Mouse (Mus musculus): Measurements from ENCODE around the gene Gm28308. TPM values are rescaled to one million over a fixed set of nuclear protein-coding genes. Genes with fewer than 3 reads are reported as not detected.

Gene Gm28308
- polyA plus RNA-seq, 1 experiment from 2014 or later: not detected

DNA sequence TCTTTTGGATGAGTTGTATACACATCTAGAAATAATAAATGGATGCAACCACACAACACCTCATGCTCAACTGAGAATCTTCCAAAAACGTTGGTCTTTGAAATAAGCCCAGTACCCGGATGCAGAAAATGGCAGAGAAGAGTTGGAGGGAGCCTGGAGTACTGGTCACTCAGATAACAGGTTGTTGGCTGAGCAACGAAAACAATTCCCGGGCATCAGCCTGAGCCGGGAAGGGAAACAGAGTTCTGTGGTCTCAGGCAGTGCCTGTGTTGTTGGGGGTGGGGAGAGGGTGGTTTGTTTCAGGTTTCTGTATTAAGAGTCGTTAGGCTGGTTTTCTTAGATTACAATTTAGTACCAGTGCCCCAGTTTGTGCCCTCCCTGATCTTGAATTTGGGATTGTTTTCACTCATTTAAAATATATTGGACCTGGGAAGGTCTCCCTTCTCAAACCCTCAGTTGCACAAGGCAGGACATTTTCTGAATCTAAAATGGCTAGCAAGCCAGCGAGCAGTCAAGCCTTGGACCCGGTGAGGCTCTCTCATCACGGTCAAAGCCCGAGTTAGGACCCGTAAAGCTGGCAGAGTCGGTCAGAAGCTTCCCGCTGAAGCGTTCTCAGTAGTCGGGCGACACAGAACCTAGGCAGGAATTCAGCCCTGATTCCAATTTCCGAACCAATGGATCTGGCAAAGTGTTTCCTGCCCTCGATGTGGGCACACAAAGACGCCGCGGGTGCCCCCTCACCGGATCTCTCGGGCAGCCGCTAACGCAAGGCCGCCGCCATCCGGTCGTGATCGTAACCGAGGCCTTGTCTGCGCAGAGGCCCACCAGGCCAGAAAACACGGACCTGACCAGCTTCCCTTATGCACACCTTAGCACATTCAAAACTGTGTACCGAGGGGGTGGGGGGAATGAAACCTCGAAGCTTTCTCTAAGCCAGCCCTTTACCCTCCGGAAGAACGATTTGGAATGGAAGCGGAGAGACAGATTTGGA is 15.6 kb upstream of the Gm28308 start:
- Histone ChIP-seq H3K27ac (replicated peaks) (no peak overlapping the region), H3K9me3 (replicated peaks) (no peaks in the 10 kb centered on the region), H3K27me3 (peaks cover 95% of the 10 kb centered on the region), H3K9ac (no peak overlapping the region), H3K4me2 (replicated peaks) (no peak overlapping the region), H3K36me3 (no peaks in the 10 kb centered on the region), H3K4me3 (replicated peaks) (no peak overlapping the region), H3K4me1 (peaks cover 19% of the 10 kb centered on the region)
- 2% methylated on average over 38 of the region's 38 CpGs for WGBS
- no peak for ATAC-seq (ENCODE audit: insufficient number of reproducible peaks, low FRiP score, low TSS enrichment, low read depth)

DNA sequence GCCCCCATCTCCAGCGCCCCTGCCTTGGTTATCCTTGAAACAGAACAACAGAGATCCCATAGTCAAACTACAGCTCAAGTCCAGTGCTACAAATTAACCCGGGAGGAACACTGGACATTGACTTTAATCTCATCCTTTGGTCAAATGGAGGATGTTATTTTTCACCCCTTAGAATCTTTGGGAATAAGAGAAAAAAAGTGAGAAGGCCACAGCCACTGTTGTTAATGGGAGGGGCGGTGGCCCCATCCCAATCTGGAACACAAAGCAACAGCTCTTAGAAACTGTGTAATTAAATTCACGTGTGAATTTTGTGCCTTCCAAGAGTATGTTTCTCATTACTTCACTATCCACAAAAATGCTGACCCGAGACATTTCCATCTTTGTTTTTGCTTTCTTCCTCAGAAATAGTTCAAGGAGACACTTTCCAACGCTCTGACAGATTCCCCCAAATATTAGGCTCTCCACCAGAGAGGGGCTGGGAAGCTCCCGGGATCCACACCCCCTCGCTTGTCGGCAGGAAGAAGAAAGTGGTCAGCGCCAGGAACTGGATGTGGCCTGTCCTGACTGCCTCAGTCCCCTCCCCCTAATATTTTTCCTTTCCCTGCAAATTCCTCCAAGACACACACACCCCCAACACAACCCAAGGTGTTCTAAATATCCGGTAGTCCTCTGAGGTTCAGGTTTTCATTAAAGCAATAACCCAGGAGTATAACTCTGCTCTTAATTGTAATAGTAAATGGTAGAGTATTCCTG is 14.5 kb upstream of the Gm28308 start:
- no peak overlapping the region for H3K27ac ChIP-seq (replicated peaks)
- H3K27me3 ChIP-seq: peaks cover 95% of the 10 kb centered on the region
- 3% methylated on average over 11 of the region's 11 CpGs for WGBS
- H3K36me3 ChIP-seq: no peaks in the 10 kb centered on the region
- peaks cover 18% of the 10 kb centered on the region for H3K4me1 ChIP-seq
- no peak for ATAC-seq (ENCODE audit: insufficient number of reproducible peaks, low FRiP score, low TSS enrichment, low read depth)
- no peak overlapping the region for H3K4me3 ChIP-seq (replicated peaks)
- no peak overlapping the region for H3K4me2 ChIP-seq (replicated peaks)
- H3K9me3 ChIP-seq (replicated peaks): no peaks in the 10 kb centered on the region
- H3K9ac ChIP-seq: no peak overlapping the region

DNA sequence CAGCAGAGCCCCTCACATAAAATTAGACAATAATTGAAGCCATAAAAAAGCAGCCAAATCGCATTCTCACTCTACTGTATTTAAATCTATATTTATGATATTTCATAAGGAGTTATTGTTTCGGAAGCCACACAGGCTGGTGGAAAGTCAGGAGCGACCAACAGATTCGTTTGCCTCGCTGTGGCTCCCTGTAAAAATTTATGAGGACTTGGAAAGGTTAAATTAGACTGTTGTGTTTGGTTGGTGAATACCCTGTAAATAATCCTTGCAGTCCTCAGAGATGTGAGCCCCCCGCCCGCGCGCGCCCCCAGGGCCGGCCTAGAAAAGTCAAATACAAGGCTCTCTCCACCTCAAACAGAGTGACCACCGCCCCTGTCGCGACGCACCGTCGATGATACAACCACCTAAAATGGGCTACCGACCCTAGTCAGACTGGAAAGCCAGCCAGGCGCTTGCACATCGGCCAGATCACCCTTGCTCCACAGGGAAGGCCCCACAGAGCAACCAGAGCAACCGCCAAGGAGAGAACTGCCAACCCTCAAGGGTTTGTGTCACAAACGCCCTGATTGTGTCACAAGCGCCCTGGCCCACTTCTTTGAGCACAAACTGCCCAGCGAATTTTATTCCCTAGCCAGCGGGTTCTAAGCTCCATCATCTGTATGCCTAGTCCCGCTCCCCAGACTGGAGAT is 13.6 kb upstream of the Gm28308 start:
- 4% methylated on average over 26 of the region's 26 CpGs for WGBS
- Histone ChIP-seq H3K4me2 (replicated peaks) (no peak overlapping the region), H3K4me1 (peaks cover 23% of the 10 kb centered on the region), H3K36me3 (no peaks in the 10 kb centered on the region), H3K9ac (no peak overlapping the region), H3K27ac (replicated peaks) (no peak overlapping the region), H3K4me3 (replicated peaks) (no peak overlapping the region), H3K27me3 (peaks cover 95% of the 10 kb centered on the region), H3K9me3 (replicated peaks) (no peaks in the 10 kb centered on the region)
- no peak for ATAC-seq (ENCODE audit: insufficient number of reproducible peaks, low FRiP score, low TSS enrichment, low read depth)

DNA sequence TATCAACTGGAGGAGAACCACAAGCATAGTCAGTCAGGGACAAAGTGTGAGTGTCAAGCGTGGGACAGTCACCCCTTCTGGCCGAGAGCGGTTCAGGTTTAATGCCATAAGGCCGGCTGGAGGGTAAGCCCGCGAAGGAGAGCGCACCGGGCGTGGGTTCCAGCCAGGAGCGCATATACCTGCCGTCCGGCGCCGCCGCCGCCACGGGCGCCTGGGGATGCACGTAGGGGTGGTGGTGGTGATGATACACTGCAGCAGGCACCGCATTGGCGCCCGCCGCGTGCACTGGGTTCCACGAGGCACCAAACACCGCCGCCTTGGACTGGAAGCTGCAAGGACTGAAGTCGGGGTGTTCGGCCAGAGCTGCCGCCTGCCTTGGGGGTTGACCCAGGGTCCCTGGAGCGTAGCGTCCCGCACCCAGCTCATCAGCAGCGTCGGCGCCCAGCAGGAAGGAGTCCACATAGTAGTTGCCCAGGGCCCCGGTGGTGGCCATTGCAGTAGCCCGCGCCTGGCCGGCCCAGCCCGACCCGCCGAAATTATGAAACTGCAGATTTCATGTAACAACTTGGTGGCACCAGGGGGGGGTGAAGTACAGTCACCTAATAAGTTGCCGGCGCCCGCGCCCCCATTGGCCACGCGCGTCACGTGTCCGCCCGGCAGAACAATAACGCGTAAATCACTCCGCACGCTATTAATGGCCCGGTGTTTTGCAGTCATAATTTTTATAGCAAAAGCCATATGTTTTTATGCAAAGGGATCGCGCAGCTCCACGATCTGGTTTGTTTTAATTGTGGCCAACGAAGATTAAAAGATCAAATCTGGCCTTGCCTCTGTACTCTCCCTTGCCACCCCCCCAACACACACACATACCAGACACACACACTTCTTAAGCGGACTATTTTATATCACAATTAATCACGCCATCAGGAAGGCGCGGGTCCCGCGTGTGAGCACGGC is 12.8 kb upstream of the Gm28308 start:
- Histone ChIP-seq H3K27me3 (peaks cover 97% of the 10 kb centered on the region), H3K4me3 (replicated peaks) (0 out of 2 replicates have a peak overlapping the region, but pooled peaks have one; percentile 2), H3K9ac (no peak overlapping the region), H3K36me3 (no peaks in the 10 kb centered on the region), H3K4me2 (replicated peaks) (no peak overlapping the region), H3K9me3 (replicated peaks) (no peaks in the 10 kb centered on the region), H3K4me1 (peaks cover 31% of the 10 kb centered on the region), H3K27ac (replicated peaks) (no peak overlapping the region)
- 3% methylated on average over 69 of the region's 69 CpGs for WGBS
- no peak for ATAC-seq (ENCODE audit: insufficient number of reproducible peaks, low FRiP score, low TSS enrichment, low read depth)

DNA sequence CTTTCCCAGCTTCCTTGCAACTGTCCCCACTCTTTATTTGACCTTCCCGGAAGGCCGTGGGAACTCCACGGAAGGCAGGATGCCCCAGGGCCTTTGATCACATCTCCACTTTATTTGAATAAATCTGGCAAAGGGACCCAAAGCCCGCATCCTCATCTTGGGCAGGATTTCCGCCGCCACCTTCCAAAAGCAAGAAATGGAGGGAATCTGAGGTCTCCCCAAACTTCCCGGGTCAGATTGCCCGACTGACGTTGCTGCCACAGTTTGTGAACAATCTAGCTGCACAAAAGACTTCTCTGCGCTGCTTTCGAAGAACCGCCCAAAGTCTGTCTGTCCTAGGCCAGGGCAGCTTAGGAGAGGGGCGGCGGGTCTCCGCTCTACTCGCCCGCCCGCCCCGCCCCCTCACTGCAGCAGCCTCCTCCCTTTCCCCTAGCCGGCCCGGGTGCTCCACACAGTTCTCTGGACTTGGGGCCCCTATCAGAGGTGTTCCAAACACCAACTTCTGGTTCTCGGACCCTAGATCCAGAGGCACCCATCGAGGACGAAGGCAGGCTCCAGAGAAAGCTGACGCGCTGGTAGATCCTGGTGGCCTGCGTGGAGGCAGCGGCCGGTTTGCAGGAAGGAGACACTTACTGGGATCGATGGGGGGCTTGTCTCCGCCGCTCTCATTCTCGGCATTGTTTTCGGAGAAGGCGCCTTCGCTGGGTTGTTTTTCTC is 11.9 kb upstream of the Gm28308 start:
- 2% methylated on average over 36 of the region's 36 CpGs for WGBS
- H3K4me2 ChIP-seq (replicated peaks): no peak overlapping the region
- no peak overlapping the region for H3K4me3 ChIP-seq (replicated peaks)
- no peaks in the 10 kb centered on the region for H3K9me3 ChIP-seq (replicated peaks)
- H3K9ac ChIP-seq: no peak overlapping the region
- H3K4me1 ChIP-seq: peaks cover 27% of the 10 kb centered on the region; the same call in 1 of the 2 replicates
- ATAC-seq (ENCODE audit: insufficient number of reproducible peaks, low FRiP score, low TSS enrichment, low read depth): no peak
- no peak overlapping the region for H3K27ac ChIP-seq (replicated peaks)
- H3K36me3 ChIP-seq: no peaks in the 10 kb centered on the region
- H3K27me3 ChIP-seq: peaks cover 97% of the 10 kb centered on the region

DNA sequence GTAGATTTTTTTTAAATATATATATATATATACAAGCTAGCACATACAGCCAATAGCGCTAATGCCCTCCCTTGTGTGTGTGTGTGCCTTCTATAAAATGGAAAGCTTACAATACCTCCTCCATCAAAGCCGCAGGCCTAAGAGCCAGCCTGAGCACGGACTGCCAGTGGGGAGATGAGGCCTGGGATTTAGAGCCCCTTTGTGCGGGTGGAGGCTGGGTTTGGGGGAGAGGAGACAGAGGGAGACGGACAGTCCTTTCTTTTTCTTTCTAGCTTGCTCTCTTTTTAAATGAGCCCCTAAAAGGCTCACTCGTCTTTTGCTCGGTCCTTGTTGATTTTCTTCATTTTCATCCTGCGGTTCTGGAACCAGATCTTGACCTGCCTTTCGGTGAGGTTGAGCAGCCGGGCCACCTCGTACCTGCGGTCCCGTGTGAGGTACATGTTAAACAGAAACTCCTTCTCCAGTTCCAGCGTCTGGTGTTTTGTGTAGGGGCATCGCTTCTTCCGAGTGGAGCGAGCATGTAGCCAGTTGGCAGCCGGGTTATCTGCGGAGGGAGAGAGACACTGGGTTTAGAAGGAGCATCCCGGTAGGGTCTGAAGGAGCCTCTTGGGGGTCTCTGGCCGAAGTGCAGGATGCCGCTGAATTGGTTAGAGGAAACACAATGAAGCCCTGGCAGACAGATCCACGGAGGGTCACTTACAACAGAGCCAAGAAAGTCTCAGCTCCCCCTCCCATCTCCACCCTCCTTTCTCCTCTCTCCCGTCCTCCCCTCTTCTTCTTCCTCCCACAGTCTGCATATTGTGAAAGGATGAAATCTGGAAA is 11.0 kb upstream of the Gm28308 start:
- no peaks in the 10 kb centered on the region for H3K9me3 ChIP-seq (replicated peaks)
- no peak overlapping the region for H3K9ac ChIP-seq
- ATAC-seq (ENCODE audit: insufficient number of reproducible peaks, low FRiP score, low TSS enrichment, low read depth): no peak
- H3K27me3 ChIP-seq: peaks cover 97% of the 10 kb centered on the region
- H3K4me1 ChIP-seq: peaks cover 27% of the 10 kb centered on the region; the same call in 1 of the 2 replicates
- 5% methylated on average over 24 of the region's 24 CpGs for WGBS
- no peak overlapping the region for H3K4me3 ChIP-seq (replicated peaks)
- no peak overlapping the region for H3K4me2 ChIP-seq (replicated peaks)
- no peaks in the 10 kb centered on the region for H3K36me3 ChIP-seq
- H3K27ac ChIP-seq (replicated peaks): no peak overlapping the region

DNA sequence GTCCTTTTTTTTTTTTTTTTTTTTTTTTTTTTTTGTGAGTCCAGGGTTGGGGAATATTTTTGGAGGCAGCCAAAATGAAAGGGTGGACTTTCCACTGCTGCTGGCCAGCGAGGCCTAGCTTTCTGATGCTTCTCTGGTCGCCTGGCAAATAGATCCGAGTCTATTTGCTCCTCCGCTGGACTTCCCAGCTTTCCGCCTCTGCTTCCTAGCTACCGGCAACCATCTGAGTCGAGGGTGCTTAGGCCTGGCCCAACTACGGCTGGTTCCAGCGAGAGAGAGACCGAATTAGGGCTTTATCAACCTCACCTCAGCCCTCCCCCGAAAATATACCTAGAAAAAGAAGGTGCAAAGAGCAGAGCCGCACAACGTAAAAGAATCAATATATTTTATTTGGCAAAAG is 9.6 kb upstream of the Gm28308 start:
- H3K4me2 ChIP-seq (replicated peaks): no peak overlapping the region
- ATAC-seq (ENCODE audit: insufficient number of reproducible peaks, low FRiP score, low TSS enrichment, low read depth): no peak
- H3K4me3 ChIP-seq (replicated peaks): no peak overlapping the region

DNA sequence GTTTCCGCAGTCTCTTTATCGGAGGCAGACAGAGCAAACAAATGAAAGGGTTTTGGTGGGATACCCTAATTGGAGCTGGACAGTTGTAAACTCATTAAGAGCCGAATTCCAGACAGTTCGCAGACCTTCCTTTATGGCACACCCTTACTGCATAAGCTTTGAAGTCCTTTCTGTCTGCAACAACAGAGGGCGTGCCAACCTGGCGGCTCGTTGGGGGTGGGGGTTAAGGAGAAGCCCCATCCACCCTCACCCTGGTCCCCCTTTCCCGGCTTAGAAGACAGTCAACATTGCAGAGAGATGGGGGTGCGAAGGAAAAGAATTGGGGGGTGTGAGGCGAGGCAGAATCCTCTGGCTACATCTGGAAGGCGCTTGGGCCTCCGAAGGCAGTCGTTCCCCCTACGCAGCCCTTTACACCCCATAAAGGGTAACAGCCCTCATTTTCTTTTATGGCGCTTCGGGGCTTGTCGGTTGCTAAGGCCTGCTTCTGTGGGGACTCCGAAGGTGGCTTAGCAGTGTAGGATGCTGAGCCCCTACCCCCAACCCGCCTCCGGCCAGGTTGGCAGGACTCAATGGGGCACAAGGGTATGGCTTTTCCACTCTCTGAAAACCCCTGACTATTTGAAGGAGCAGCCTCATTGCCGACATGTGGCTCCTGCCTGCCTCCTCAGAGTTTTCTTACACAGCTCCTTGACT is 9.0 kb upstream of the Gm28308 start:
- Histone ChIP-seq H3K27ac (replicated peaks) (no peak overlapping the region), H3K36me3 (no peaks in the 10 kb centered on the region), H3K27me3 (peaks cover 100% of the 10 kb centered on the region), H3K4me2 (replicated peaks) (peak overlapping the region; percentile 96), H3K9me3 (replicated peaks) (no peaks in the 10 kb centered on the region), H3K4me3 (replicated peaks) (peak overlapping the region; percentile 52), H3K4me1 (peaks cover 31% of the 10 kb centered on the region), H3K9ac (no peak overlapping the region)
- ATAC-seq (ENCODE audit: insufficient number of reproducible peaks, low FRiP score, low TSS enrichment, low read depth): no peak
- WGBS: 9% methylated on average over 21 of the region's 21 CpGs

More for the DNA sequence above, 9.6 kb upstream of the Gm28308 start:
- Histone ChIP-seq H3K27ac (replicated peaks) (no peak overlapping the region), H3K9ac (no peak overlapping the region), H3K27me3 (peaks cover 100% of the 10 kb centered on the region), H3K9me3 (replicated peaks) (no peaks in the 10 kb centered on the region), H3K36me3 (no peaks in the 10 kb centered on the region), H3K4me1 (peaks cover 26% of the 10 kb centered on the region; the same call in 1 of the 2 replicates)
- 24% methylated on average over 13 of the region's 13 CpGs for WGBS
